12 mouse cellular contexts compared by ENCODE assay signal in genomic region chr13:109671589-109672347, GRCm38 (mm10).
DNase-seq lines count a peak whose midpoint lies in the region; ATAC-seq and TF ChIP-seq lines count a peak whose summit lies in the region.
"Had no signal": no experiment of that assay in that cellular context is flagged by ENCODE, and none has a peak within 500 bp of the region (broad histone marks: within the 10 kb centered on the region; RNA-seq: fewer than 3 reads in every experiment).

No protein-coding gene starts in this region.

- TF ChIP-seq CTCF in kidney, adult 2 months (conservative IDR thresholded peaks at IDR 0.05; ENCODE audit: insufficient read depth, insufficient read length, low read depth, low read length): no peak

- H3K4me3 ChIP-seq in kidney, embryonic 16.5 days (ENCODE audit: low read length): no peak overlapping the region
- H3K4me3 ChIP-seq in kidney, adult 2 months (ENCODE audit: insufficient read depth, low read depth, low read length): no peak overlapping the region
- H3K4me3 ChIP-seq in embryonic facial prominence, embryonic 10.5 days: no peak overlapping the region
- H3K4me3 ChIP-seq: embryonic facial prominence, embryonic 15.5 days had no signal

- no peak for DNase-seq in kidney, adult 2 months
- peak; percentile 47 to 57 for DNase-seq in cerebellum, adult 18-20 months
- peak; percentile 32 to 84 for DNase-seq in layer of hippocampus, adult 18-20 months (ENCODE audit: low spot score in 2 of 2)
- DNase-seq in right cerebral cortex, adult 2 months (ENCODE audit: low spot score in 2 of 2): peak; percentile 39 to 43
- no peak for DNase-seq in urinary bladder, adult 18-20 months (ENCODE audit: low spot score in 2 of 2)
- no peak for DNase-seq in embryonic facial prominence, embryonic 10.5 days (ENCODE audit: low spot score)
- no peak for DNase-seq in ovary, adult 18-20 months (ENCODE audit: low spot score)
- DNase-seq: heart, postnatal 14 days; kidney, adult 18-20 months; liver had no signal

- H3K4me1 ChIP-seq in kidney, embryonic 16.5 days (ENCODE audit: insufficient read depth, low read length): peaks cover 19% of the 10 kb centered on the region
- peaks cover 11% of the 10 kb centered on the region for H3K4me1 ChIP-seq in kidney, adult 2 months (ENCODE audit: control insufficient read depth, insufficient read depth, low read length)
- peaks cover 23% of the 10 kb centered on the region for H3K4me1 ChIP-seq in embryonic facial prominence, embryonic 10.5 days
- H3K4me1 ChIP-seq: embryonic facial prominence, embryonic 15.5 days had no signal

- no peak overlapping the region for H3K4me2 ChIP-seq in kidney, embryonic 16.5 days (replicated peaks; ENCODE audit: low read depth, low read length)
- H3K4me2 ChIP-seq: embryonic facial prominence, embryonic 15.5 days had no signal

- ATAC-seq in kidney, embryonic 16.5 days (ENCODE audit: low FRiP score, low TSS enrichment): peak; percentile 56; the same call in 1 of the 2 replicates

- TF ChIP-seq POLR2A in kidney, adult 2 months (IDR thresholded peaks at IDR 0.05; ENCODE audit: low read depth, low read length): no peak

- H3K27me3 ChIP-seq in kidney, embryonic 16.5 days (ENCODE audit: insufficient read depth, low read length): no peaks in the 10 kb centered on the region
- no peaks in the 10 kb centered on the region for H3K27me3 ChIP-seq in kidney, adult 2 months (replicated peaks; ENCODE audit: control insufficient read depth, insufficient read depth, low read length)
- no peaks in the 10 kb centered on the region for H3K27me3 ChIP-seq in embryonic facial prominence, embryonic 10.5 days (replicated peaks; ENCODE audit: low read depth, poor library complexity, severe bottlenecking)
- H3K27me3 ChIP-seq: embryonic facial prominence, embryonic 15.5 days had no signal

- no peak overlapping the region for H3K9ac ChIP-seq in kidney, embryonic 16.5 days (replicated peaks; ENCODE audit: low read length)
- H3K9ac ChIP-seq: embryonic facial prominence, embryonic 15.5 days had no signal

- H3K27ac ChIP-seq in kidney, embryonic 16.5 days (ENCODE audit: low read length): peak overlapping the region; percentile 65; the same call in 1 of the 2 replicates
- H3K27ac ChIP-seq in kidney, adult 2 months (ENCODE audit: insufficient read depth, low read depth, low read length): no peak overlapping the region
- no peak overlapping the region for H3K27ac ChIP-seq in embryonic facial prominence, embryonic 10.5 days (replicated peaks)
- H3K27ac ChIP-seq: embryonic facial prominence, embryonic 15.5 days had no signal

- no peaks in the 10 kb centered on the region for H3K9me3 ChIP-seq in kidney, embryonic 16.5 days (ENCODE audit: low read length)
- no peaks in the 10 kb centered on the region for H3K9me3 ChIP-seq in embryonic facial prominence, embryonic 10.5 days
- H3K9me3 ChIP-seq: embryonic facial prominence, embryonic 15.5 days had no signal

- H3K36me3 ChIP-seq in kidney, embryonic 16.5 days (ENCODE audit: insufficient read depth, low read length): no peaks in the 10 kb centered on the region
- no peaks in the 10 kb centered on the region for H3K36me3 ChIP-seq in kidney, adult 2 months (ENCODE audit: control insufficient read depth, insufficient read depth, low read length)
- H3K36me3 ChIP-seq in embryonic facial prominence, embryonic 10.5 days (replicated peaks): no peaks in the 10 kb centered on the region
- H3K36me3 ChIP-seq: embryonic facial prominence, embryonic 15.5 days had no signal

- 17% methylated on average over 8 of the region's 8 CpGs for whole genome bisulfite sequencing in kidney, embryonic 16.5 days
- WGBS in kidney, adult 2 months: 19% methylated on average over 8 of the region's 8 CpGs
- WGBS in embryonic facial prominence, embryonic 10.5 days: 56% methylated on average over 8 of the region's 8 CpGs

Comparison
In these comparisons a context has a peak if more than half of its experiments do, and no peak if none do; other contexts are left out.
1. DNase-seq: peak in cerebellum, adult 18-20 months (2 of 2), layer of hippocampus, adult 18-20 months (2 of 2) and right cerebral cortex, adult 2 months (2 of 2); none in kidney, adult 2 months (single experiment), urinary bladder, adult 18-20 months (0 of 2), embryonic facial prominence, embryonic 10.5 days (single experiment) and ovary, adult 18-20 months (single experiment).